Mouse (Mus musculus): ENCODE results near the gene Nags.
"Not testable (repeated sequence)": the region's sequence is repeated elsewhere in the genome, so short reads cannot be mapped to it uniquely, and the experiment has no call there.

DNA sequence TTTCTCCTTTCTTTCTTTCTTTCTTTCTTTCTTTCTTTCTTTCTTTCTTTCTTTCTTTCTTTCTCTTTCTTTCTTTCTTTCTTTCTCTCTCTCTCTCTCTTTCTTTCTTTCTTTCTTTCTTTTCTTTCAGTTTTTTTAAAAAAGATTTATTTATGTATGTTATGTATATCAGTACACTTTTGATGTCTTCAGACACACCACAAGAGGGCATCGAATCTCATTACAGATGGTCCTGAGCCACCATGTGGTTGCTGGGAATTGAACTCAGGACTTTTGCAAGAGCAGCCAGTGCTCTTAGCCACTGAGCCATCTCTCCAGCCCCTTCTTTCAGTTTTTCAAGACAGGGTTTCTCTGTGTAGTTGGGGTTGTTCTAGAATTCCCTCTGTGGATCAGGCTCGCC, 12.7 kb downstream of the Nags start:
- not testable (repeated sequence) for TF ChIP-seq CTCF (IDR thresholded peaks at IDR 0.05; ENCODE audit: control insufficient read depth, insufficient read depth, insufficient replicate concordance, low read depth, low read length); POLR2A (IDR thresholded peaks at IDR 0.05; ENCODE audit: control insufficient read depth, low read depth, low read length)
